Mouse (Mus musculus) left cerebral cortex, adult 2 months (tissue): ENCODE measurements at regions not wholly inside any gene's neighbourhood (a gene's known extent, or its start where the extent isn't known, plus 50 kb on each side); places are given as distances from the start of the nearest gene placed in this dataset.
A peak's percentile ranks its signal among the peaks of the same experiment; 100 is the strongest.

Experiments used
- DNase-seq, 2 experiments: peaks; one replicate each; pipeline ENCODE4 v3.0.0; 2021 to 2022; ENCODE audit warnings: low spot score in 2 of 2, mixed read lengths in 1 of 2; ENCODE audit errors: extremely low spot score in 1 of 2
- H3K27ac ChIP-seq: fragments of 200-600 bp; 2 replicates; pipeline ENCODE4 v1.8.1; 2022
- H3K4me3 ChIP-seq: fragments of 200-600 bp; 2 replicates; pipeline ENCODE4 v1.8.1; 2022
- CTCF ChIP-seq: fragments of 200-600 bp; IDR thresholded peaks from 2 replicates; pipeline ENCODE4 v1.8.1; 2022; ENCODE audit warnings: antibody characterized with exemption, mild to moderate bottlenecking, moderate library complexity
- intact Hi-C: fragments of 180-260 bp; cut with DNase I; formaldehyde crosslinking; loops from one replicate; pipeline ENCODE4 v1.15.1; 2025

GRCm38 (mm10) chrX:127871412-127871811 is 135.1 kb upstream of the Cldn34c4 start:
- Histone ChIP-seq H3K27ac (no peak overlapping the region), H3K4me3 (no peak overlapping the region)
- DNase-seq = no peak
- peak; percentile 45 for TF ChIP-seq CTCF
- intact Hi-C loops = no loop called here

GRCm38 (mm10) chrX:127844018-127844417 is 107.7 kb upstream of the Cldn34c4 start:
- intact Hi-C loops = no loop called here
- TF ChIP-seq CTCF = no peak
- Histone ChIP-seq H3K27ac (no peak overlapping the region), H3K4me3 (no peak overlapping the region)
- DNase-seq = no peak
